Mouse (Mus musculus) Patski (cell line): ENCODE data around the gene A930018P22Rik. TPM values are rescaled to one million over a fixed set of nuclear protein-coding genes. Genes with fewer than 3 reads are reported as not detected.
"Not testable (repeated sequence)": the region's sequence is repeated elsewhere in the genome, so short reads cannot be mapped to it uniquely, and the experiment has no call there.

Experiments used
- ATAC-seq: fragments of 100-300 bp; one replicate; pipeline ENCODE4 v1.8.0; 2021
- CTCF ChIA-PET: fragments of 350-600 bp; sonication (Branson Sonifier 250); formaldehyde crosslinking; loops from one replicate; lab custom pipeline; 2022; ENCODE audit warnings: inconsistent platforms; lab: Charles Lee
- POLR2A ChIA-PET: fragments of 350-600 bp; sonication (Branson Sonifier 250); formaldehyde crosslinking; loops from one replicate; lab custom pipeline; 2022; ENCODE audit warnings: antibody characterized with exemption, inconsistent platforms; lab: Charles Lee
- DNase-seq: peaks from one replicate; pipeline ENCODE4 v3.0.0-alpha.2; 2011; ENCODE audit warnings: low read depth, low spot score
- H3K27me3 ChIP-seq: fragments of 371-371 bp; one replicate; pipeline ENCODE4 v1.5.1; 2021
- CTCF ChIP-seq: fragments of 100-300 bp; IDR thresholded peaks from one replicate; pipeline ENCODE4 v1.5.1; 2021
- in situ Hi-C: fragments of 300-500 bp; cut with MboI; formaldehyde crosslinking; loops from 3 replicates; pipeline ENCODE4 v1.11.1; 2018; ENCODE audit warnings: low pct_unique_long_range_greater_than_20kb, mixed read lengths
- polyA plus RNA-seq: library from polyadenylated mRNA; unstranded; gene quantifications from one replicate; pipeline ENCODE4 v1.2.3, GENCODE M21; 2021

The A930018P22Rik gene
- polyA plus RNA-seq, 1 experiment from 2014 or later = not detected

- in situ Hi-C loops = no loop called here
These were observed 23.9 kb upstream of the A930018P22Rik start for GRCm38 (mm10) chr2:104098529-104099230.

GRCm38 (mm10) chr2:104099231-104099585 is 23.4 kb upstream of the A930018P22Rik start:
- peak; percentile 11 for ATAC-seq
- in situ Hi-C loops = no loop called here
- CTCF ChIA-PET = interaction anchor here (1.1 kb wide), 1 partner anchor 23 kb away, joined by 3 read pairs; the partner anchor contains the start of gene A930018P22Rik
- TF ChIP-seq CTCF = no peak
- DNase-seq = no peak
- H3K27me3 ChIP-seq = no peaks in the 10 kb centered on the region
- POLR2A ChIA-PET = no interaction called here

More at GRCm38 (mm10) chr2:104098529-104099230, 23.9 kb upstream of the A930018P22Rik start:
- POLR2A ChIA-PET = no interaction called here
- no peaks in the 10 kb centered on the region for H3K27me3 ChIP-seq
- no peak for DNase-seq
- peak; percentile 67 for ATAC-seq
- TF ChIP-seq CTCF = no peak
- CTCF ChIA-PET = interaction anchor here (1.1 kb wide), 1 partner anchor 24 kb away, joined by 3 read pairs; the partner anchor contains the start of gene A930018P22Rik

- in situ Hi-C loops = no loop called here
- DNase-seq = no peak
- no peak for ATAC-seq
- no peaks in the 10 kb centered on the region for H3K27me3 ChIP-seq
- ChIA-PET POLR2A (no interaction called here), CTCF (no interaction called here)
- TF ChIP-seq CTCF = no peak
These were observed 22.6 kb upstream of the A930018P22Rik start for GRCm38 (mm10) chr2:104099946-104100345.

GRCm38 (mm10) chr2:104104800-104105199 is 17.8 kb upstream of the A930018P22Rik start:
- ChIA-PET POLR2A (no interaction called here), CTCF (interaction anchor here (1.3 to 1.5 kb wide), 2 partner anchors 14 to 18 kb away, joined by 3 to 5 read pairs; partner anchors contain the start of gene A930018P22Rik)
- no peaks in the 10 kb centered on the region for H3K27me3 ChIP-seq
- TF ChIP-seq CTCF = no peak
- ATAC-seq (no peak), DNase-seq (no peak)
- in situ Hi-C loops = no loop called here

- in situ Hi-C loops, DNase-seq, CTCF ChIA-PET, H3K27me3 ChIP-seq, POLR2A ChIA-PET: not testable (repeated sequence)
- ATAC-seq = peak; percentile 65
These were observed 13.5 kb upstream of the A930018P22Rik start for GRCm38 (mm10) chr2:104109021-104109420.

- DNase-seq (no peak), ATAC-seq (no peak)
- no peaks in the 10 kb centered on the region for H3K27me3 ChIP-seq
- POLR2A ChIA-PET = no interaction called here
- in situ Hi-C loops = no loop called here
- CTCF ChIA-PET = no interaction called here
- TF ChIP-seq CTCF = no peak
These were observed 13.0 kb upstream of the A930018P22Rik start for GRCm38 (mm10) chr2:104109528-104109927.

GRCm38 (mm10) chr2:104110031-104110430 is 12.5 kb upstream of the A930018P22Rik start:
- no peak for ATAC-seq
- DNase-seq = no peak
- in situ Hi-C loops = no loop called here
- CTCF ChIA-PET = no interaction called here
- no peaks in the 10 kb centered on the region for H3K27me3 ChIP-seq
- TF ChIP-seq CTCF = no peak
- POLR2A ChIA-PET = no interaction called here

GRCm38 (mm10) chr2:104111170-104111797 is 11.3 kb upstream of the A930018P22Rik start:
- in situ Hi-C loops, CTCF ChIA-PET, H3K27me3 ChIP-seq, DNase-seq, POLR2A ChIA-PET, ATAC-seq: not testable (repeated sequence)

- in situ Hi-C loops = not testable (repeated sequence)
These were observed 9.0 kb upstream of the A930018P22Rik start for GRCm38 (mm10) chr2:104113563-104113962.

GRCm38 (mm10) chr2:104114898-104115297 is 7.7 kb upstream of the A930018P22Rik start:
- ChIA-PET CTCF (no interaction called here), POLR2A (no interaction called here)
- no peak for ATAC-seq
- no peak for DNase-seq
- in situ Hi-C loops = no loop called here
- no peaks in the 10 kb centered on the region for H3K27me3 ChIP-seq
- no peak for TF ChIP-seq CTCF

More at GRCm38 (mm10) chr2:104113563-104113962, 9.0 kb upstream of the A930018P22Rik start:
- H3K27me3 ChIP-seq, CTCF ChIA-PET, POLR2A ChIA-PET, DNase-seq, ATAC-seq: not testable (repeated sequence)

GRCm38 (mm10) chr2:104117173-104117572 is 5.4 kb upstream of the A930018P22Rik start:
- H3K27me3 ChIP-seq, ATAC-seq, DNase-seq, POLR2A ChIA-PET, in situ Hi-C loops, CTCF ChIA-PET: not testable (repeated sequence)
